Mouse (Mus musculus) lung, postnatal 10 days (tissue): ENCODE results near the gene Abca7.
"Not testable (repeated sequence)": the region's sequence is repeated elsewhere in the genome, so short reads cannot be mapped to it uniquely, and the experiment has no call there.

ENCODE experiments used
- DNase-seq: peaks from one replicate; pipeline ENCODE4 v3.0.0; 2021

The Abca7 gene

GRCm38 (mm10) chr10:80050244-80050643 lies 54.0 kb downstream of the Abca7 start:
- DNase-seq: no peak

GRCm38 (mm10) chr10:80050885-80051617 lies 54.8 kb downstream of the Abca7 start:
- no peak for DNase-seq

- peak; percentile 79 for DNase-seq
Measured at GRCm38 (mm10) chr10:80051618-80052373, 55.5 kb downstream of the Abca7 start.

GRCm38 (mm10) chr10:80052374-80052764 lies 56.1 kb downstream of the Abca7 start:
- no peak for DNase-seq

- peak; percentile 100 for DNase-seq
Measured at GRCm38 (mm10) chr10:80053259-80053780, 57.0 kb downstream of the Abca7 start.

- DNase-seq: peak; percentile 86
Measured at GRCm38 (mm10) chr10:80053831-80054815, 57.8 kb downstream of the Abca7 start.

- DNase-seq: not testable (repeated sequence)
Measured at GRCm38 (mm10) chr10:80054911-80055310, 58.6 kb downstream of the Abca7 start.

- DNase-seq: no peak
Measured at GRCm38 (mm10) chr10:80055364-80055763, 59.1 kb downstream of the Abca7 start.

GRCm38 (mm10) chr10:80055891-80056290 lies 59.6 kb downstream of the Abca7 start:
- no peak for DNase-seq

GRCm38 (mm10) chr10:80056506-80056905 lies 60.2 kb downstream of the Abca7 start:
- DNase-seq: no peak

- DNase-seq: no peak
Measured at GRCm38 (mm10) chr10:80056976-80057682, 60.8 kb downstream of the Abca7 start.

GRCm38 (mm10) chr10:80057683-80058326 lies 61.5 kb downstream of the Abca7 start:
- no peak for DNase-seq

- no peak for DNase-seq
Measured at GRCm38 (mm10) chr10:80063104-80063503, 66.8 kb downstream of the Abca7 start.

- no peak for DNase-seq
Measured at GRCm38 (mm10) chr10:80063877-80064650, 67.8 kb downstream of the Abca7 start.
